Mouse (Mus musculus): ENCODE measurements around the gene Itln1.

GRCm38 (mm10) chr1:171551326-171551725 lies 16.2 kb upstream of the Itln1 start:
- TF ChIP-seq CTCF (conservative IDR thresholded peaks at IDR 0.05; ENCODE audit: insufficient read depth, insufficient read length, low read depth, low read length) (no peak), POLR2A (IDR thresholded peaks at IDR 0.05; ENCODE audit: low read depth, low read length) (no peak)
